Mouse (Mus musculus) intestine, embryonic 14.5 days (tissue): Measurements from ENCODE around the gene Cx3cl1. TPM values are rescaled to one million over a fixed set of nuclear protein-coding genes. Genes with fewer than 3 reads are reported as not detected.
A peak's percentile ranks its signal among the peaks of the same experiment; 100 is the strongest.

Experiments used
- ATAC-seq: fragments of 200-750 bp; cut with Nextera tagmentation; replicated peaks from 2 replicates; pipeline ENCODE4 v1.8.0; 2017; ENCODE audit warnings: low read depth, moderate number of reproducible peaks, moderate TSS enrichment, moderate library complexity; ENCODE audit not compliant: low FRiP score, low TSS enrichment
- DNase-seq: peaks from one replicate; pipeline ENCODE4 v3.0.0-alpha.2; 2018; ENCODE audit warnings: low spot score
- H3K27ac ChIP-seq: fragments of 300-500 bp; sonication (generic); 2 replicates; pipeline ENCODE4 v1.5.1; 2014; ENCODE audit warnings: low read depth, mild to moderate bottlenecking, control low read depth
- H3K27me3 ChIP-seq: fragments of 300-500 bp; sonication (generic); replicated peaks from 2 replicates; pipeline ENCODE4 v1.6.1; 2014; ENCODE audit warnings: low read length, control low read depth; ENCODE audit not compliant: control insufficient read depth, insufficient read depth
- H3K36me3 ChIP-seq: fragments of 300-500 bp; sonication (generic); 2 replicates; pipeline ENCODE4 v1.6.1; 2014; ENCODE audit warnings: low read length, control low read depth; ENCODE audit not compliant: control insufficient read depth, insufficient read depth
- H3K4me1 ChIP-seq: fragments of 300-500 bp; sonication (generic); replicated peaks from 2 replicates; pipeline ENCODE4 v1.6.1; 2014; ENCODE audit warnings: low read length, control low read depth, mixed read lengths; ENCODE audit not compliant: control insufficient read depth, insufficient read depth
- H3K4me2 ChIP-seq: fragments of 300-500 bp; sonication (generic); 2 replicates; pipeline ENCODE4 v1.6.1; 2014; ENCODE audit warnings: low read length
- H3K4me3 ChIP-seq: fragments of 300-500 bp; sonication (generic); 2 replicates; pipeline ENCODE4 v1.5.1; 2014; ENCODE audit warnings: low read depth, low read length, control low read depth, mixed read lengths
- H3K9ac ChIP-seq: fragments of 300-500 bp; sonication (generic); 2 replicates; pipeline ENCODE4 v1.6.1; 2014; ENCODE audit warnings: mild to moderate bottlenecking, low read length
- H3K9me3 ChIP-seq: fragments of 300-500 bp; sonication (generic); 2 replicates; pipeline ENCODE4 v1.6.1; 2016; ENCODE audit warnings: low read length, control low read depth; ENCODE audit not compliant: control insufficient read depth
- WGBS: fragments of 180-500 bp; shearing (Covaris S2); extraction: QIAGEN DNeasy Blood & Tissue Kit; methylation state at CpG from one replicate; pipeline ENCODE4 v1.1.7; 2014; 5-methylcytosine and 5-hydroxymethylcytosine counted together
- polyA plus RNA-seq: library from polyadenylated mRNA; unstranded; fragments of >200 nt; fragmentation: Nextera tagmentation; extraction: Ambion mirVana; gene quantifications from 2 replicates; pipeline ENCODE4 v1.2.1, GENCODE M21; 2014

Gene Cx3cl1
- polyA plus RNA-seq, 1 experiment from 2014 or later: 10.8 TPM

DNA sequence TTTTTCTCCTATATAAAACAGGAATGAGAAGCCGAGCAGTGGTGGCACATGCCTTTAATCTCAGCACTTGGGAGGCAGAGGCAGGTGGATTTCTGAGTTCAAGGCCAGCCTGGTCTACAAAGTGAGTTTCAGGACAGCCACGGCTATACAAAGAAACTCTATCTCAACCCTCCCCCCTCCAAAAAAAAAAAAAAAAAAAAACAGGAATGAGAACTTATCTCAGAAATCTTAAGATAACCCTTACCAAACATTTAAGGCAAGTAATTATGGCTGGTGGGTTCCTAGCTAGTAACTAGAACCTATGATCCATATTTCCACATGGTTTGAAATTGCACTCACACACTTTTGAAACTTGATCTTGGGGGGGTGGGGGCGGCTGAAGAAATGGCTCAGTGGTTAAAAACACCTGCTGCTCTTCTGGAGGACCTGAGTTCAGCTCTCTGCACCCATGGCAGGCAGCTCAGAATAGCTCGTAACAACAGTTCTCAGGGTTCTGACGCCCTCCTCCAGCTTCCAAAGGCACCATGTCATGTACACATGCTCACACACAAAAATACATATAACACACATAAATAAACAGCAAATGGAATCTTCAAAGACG lies 14.3 kb downstream of the Cx3cl1 start:
- no peaks in the 10 kb centered on the region for H3K9me3 ChIP-seq
- DNase-seq (no peak), ATAC-seq (no peak)
- H3K27ac ChIP-seq: no peak overlapping the region
- no peak overlapping the region for H3K4me3 ChIP-seq
- H3K9ac ChIP-seq: no peak overlapping the region
- 65% methylated on average over 6 of the region's 6 CpGs for WGBS
- no peaks in the 10 kb centered on the region for H3K27me3 ChIP-seq
- peaks cover 7% of the 10 kb centered on the region for H3K4me1 ChIP-seq
- no peaks in the 10 kb centered on the region for H3K36me3 ChIP-seq
- H3K4me2 ChIP-seq: no peak overlapping the region

DNA sequence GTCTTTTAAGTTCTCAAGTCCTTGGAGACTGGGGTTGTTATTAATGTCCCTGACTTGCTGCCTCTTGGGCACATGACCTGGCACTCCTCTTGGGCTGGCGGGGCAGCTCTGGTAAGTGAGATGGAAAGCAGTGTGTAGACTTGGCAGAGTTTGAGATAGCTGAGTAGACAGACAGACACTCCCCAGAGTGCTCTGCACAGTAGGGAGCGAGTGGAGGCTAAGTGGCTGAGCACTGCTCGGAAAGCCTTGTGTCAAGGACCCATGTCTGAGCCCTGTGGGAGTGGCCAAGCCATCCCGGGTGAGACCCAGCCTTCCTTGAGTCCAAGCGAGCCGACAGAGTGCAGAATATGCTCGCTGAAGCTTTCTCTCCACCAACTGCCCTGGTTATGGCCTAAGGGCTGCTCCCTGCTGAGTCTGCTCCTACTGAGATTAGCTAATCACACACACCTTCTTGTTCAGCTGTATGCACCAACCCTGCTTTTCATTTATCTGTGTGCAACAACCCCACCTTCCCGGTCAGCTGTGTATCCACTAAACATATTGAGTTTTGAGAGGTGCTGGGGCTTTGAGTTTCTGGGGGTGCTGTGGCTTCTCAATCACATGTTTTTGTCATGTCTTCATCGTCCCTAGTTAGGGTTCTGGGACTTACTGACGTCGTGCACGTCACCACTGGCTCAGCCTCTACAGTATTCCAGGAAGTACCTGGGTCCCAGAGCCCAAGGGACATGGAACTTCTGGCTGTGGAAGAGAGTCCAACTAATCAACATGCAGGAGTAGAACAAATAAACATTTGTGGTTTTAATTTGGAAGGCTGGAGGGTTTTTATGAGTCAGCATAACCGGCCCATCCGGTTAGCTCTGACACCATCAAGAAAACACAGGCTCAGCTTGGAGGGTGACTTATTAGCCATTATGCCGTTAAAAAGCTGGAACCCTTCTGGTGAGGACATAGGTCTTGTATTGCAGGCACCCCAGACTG lies 16.0 kb downstream of the Cx3cl1 start:
- no peak overlapping the region for H3K4me3 ChIP-seq
- DNase-seq (no peak), ATAC-seq (no peak; the same call in 1 of the 2 replicates)
- H3K9me3 ChIP-seq: no peaks in the 10 kb centered on the region
- no peaks in the 10 kb centered on the region for H3K36me3 ChIP-seq
- no peak overlapping the region for H3K27ac ChIP-seq
- no peak overlapping the region for H3K9ac ChIP-seq
- H3K4me1 ChIP-seq: no peaks in the 10 kb centered on the region
- H3K4me2 ChIP-seq: no peak overlapping the region
- no peaks in the 10 kb centered on the region for H3K27me3 ChIP-seq
- WGBS: 73% methylated on average over 15 of the region's 15 CpGs

DNA sequence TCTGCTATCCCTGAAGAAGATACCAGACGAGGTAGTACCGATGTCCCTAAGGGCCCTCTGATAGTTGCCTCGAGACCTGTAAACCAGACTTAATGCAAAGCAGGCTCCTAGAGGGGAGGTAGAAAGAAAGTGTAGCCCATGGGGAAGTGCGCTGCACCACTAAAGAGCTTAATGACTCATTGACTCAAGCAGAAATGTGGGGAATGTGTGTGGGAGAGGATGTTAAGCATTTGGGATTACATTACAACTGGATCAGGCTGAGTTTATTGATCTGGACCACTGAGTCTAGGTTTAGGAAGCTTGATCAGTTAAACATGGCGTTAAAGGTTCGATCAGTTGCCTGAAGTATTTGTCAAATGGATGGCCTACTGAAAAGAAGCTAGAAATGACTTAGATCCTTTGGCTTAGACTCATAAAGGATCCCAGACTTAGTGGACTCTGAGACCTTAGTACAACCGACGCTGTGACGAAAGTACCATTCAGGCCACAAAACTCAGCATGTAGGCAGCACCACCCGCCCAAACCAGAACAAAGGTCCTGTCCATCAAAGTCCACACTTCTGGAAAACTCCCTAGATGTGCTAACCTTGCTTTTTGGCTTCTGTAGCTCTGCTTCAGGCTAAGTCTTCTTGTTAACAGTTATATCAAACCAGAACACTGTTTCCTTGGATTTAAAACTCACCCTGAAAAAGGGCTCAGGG lies 17.6 kb downstream of the Cx3cl1 start:
- H3K9me3 ChIP-seq: no peaks in the 10 kb centered on the region
- DNase-seq (no peak), ATAC-seq (no peak)
- H3K36me3 ChIP-seq: no peaks in the 10 kb centered on the region
- no peaks in the 10 kb centered on the region for H3K27me3 ChIP-seq
- 79% methylated on average over 10 of the region's 10 CpGs for WGBS
- no peaks in the 10 kb centered on the region for H3K4me1 ChIP-seq
- no peak overlapping the region for H3K4me3 ChIP-seq
- no peak overlapping the region for H3K4me2 ChIP-seq
- no peak overlapping the region for H3K27ac ChIP-seq
- no peak overlapping the region for H3K9ac ChIP-seq

GRCm38 (mm10) chr8:94794368-94794767 lies 22.6 kb downstream of the Cx3cl1 start:
- Histone ChIP-seq H3K27me3 (no peaks in the 10 kb centered on the region), H3K4me3 (no peak overlapping the region), H3K9ac (no peak overlapping the region), H3K9me3 (no peaks in the 10 kb centered on the region), H3K4me1 (no peaks in the 10 kb centered on the region), H3K36me3 (no peaks in the 10 kb centered on the region), H3K27ac (no peak overlapping the region), H3K4me2 (no peak overlapping the region)
- no peak for DNase-seq
- 94% methylated on average over 4 of the region's 4 CpGs for WGBS
- ATAC-seq: no peak

GRCm38 (mm10) chr8:94794782-94795181 lies 23.0 kb downstream of the Cx3cl1 start:
- H3K4me1 ChIP-seq: no peaks in the 10 kb centered on the region
- 98% methylated on average over 2 of the region's 2 CpGs for WGBS
- H3K4me2 ChIP-seq: no peak overlapping the region
- no peak overlapping the region for H3K4me3 ChIP-seq
- no peak for ATAC-seq
- no peak for DNase-seq
- H3K9ac ChIP-seq: no peak overlapping the region
- no peaks in the 10 kb centered on the region for H3K27me3 ChIP-seq
- no peaks in the 10 kb centered on the region for H3K9me3 ChIP-seq
- H3K36me3 ChIP-seq: no peaks in the 10 kb centered on the region
- H3K27ac ChIP-seq: no peak overlapping the region

DNA sequence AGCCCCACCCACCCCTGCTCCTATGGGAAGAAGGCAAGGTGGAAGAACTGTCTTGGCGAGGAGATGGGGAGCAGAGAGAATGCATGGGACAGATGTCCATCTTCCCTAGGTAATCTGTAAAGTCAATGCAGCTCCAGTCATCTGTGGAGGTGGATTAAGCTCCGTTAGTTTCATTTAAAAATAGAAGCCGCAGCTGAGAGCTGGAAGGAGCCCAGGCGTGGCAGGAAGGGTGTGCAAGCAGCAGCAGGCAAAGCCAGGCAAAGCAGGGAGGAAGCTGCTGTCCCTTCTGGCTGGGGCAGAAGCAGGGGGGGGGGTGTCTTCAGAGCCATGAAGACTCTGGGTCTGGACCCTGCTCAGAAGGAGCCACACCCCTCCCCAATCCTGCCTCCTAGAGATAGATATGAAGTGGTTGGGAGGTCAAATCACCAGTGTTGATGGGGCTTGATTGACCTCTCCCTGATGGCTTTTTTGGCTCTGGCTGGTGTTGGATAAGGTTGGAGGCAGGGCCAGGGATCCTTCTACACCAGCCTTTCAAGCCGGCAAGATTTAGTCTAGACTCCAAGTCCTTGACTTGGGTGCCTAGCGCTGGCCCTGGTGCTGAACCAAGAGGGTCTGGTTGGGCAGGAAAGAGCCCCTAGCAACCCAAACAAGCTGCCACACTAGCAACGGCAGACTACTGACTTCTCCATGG lies 28.6 kb downstream of the Cx3cl1 start:
- WGBS: 63% methylated on average over 7 of the region's 7 CpGs
- H3K36me3 ChIP-seq: no peaks in the 10 kb centered on the region
- H3K4me2 ChIP-seq: no peak overlapping the region
- DNase-seq (peak; percentile 76), ATAC-seq (no peak)
- no peaks in the 10 kb centered on the region for H3K9me3 ChIP-seq
- no peaks in the 10 kb centered on the region for H3K27me3 ChIP-seq
- H3K27ac ChIP-seq: no peak overlapping the region
- no peak overlapping the region for H3K9ac ChIP-seq
- H3K4me3 ChIP-seq: no peak overlapping the region
- H3K4me1 ChIP-seq: no peaks in the 10 kb centered on the region

DNA sequence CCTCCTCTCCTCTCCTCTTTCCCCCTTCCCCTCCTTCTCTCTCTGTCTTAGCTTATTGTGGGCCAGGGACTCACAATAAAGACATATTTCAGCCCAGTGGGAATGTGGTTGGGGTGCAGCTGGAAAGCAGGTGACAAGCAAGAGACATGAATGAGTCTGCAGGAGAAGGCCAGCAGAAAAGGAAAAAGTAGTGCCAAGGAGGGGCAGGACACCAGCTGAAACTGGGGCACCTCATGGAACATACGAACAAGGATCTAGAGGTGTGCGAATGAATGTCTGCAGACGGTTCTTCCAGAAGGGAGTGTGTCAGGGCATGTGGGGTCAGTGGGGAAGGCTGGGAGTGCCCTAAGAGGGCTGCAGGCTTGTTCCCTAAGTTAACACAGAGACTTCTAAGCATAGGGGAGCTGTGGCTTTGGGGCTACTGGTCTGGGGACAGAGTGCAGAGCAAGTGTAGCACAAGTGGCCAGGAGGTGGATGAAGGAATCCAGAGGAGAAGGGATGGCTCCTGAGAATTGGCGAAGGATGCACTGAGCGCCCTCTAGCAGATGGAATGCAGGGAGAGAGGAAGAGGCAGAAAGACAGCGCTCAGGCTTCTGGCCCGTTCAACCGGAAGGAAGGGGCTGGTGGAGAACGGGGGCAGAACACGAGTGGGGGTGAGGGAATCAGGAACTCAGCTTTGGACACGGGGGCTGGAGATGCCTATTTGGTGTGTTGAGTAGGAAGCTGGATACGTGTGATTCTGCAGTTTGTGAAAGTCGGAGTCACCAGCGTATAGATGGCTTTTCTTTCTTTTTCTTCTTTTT lies 29.7 kb downstream of the Cx3cl1 start:
- ATAC-seq (no peak), DNase-seq (no peak)
- H3K4me1 ChIP-seq: no peaks in the 10 kb centered on the region
- 41% methylated on average over 14 of the region's 14 CpGs for WGBS
- H3K27me3 ChIP-seq: no peaks in the 10 kb centered on the region
- no peak overlapping the region for H3K9ac ChIP-seq
- no peaks in the 10 kb centered on the region for H3K36me3 ChIP-seq
- H3K9me3 ChIP-seq: no peaks in the 10 kb centered on the region
- no peak overlapping the region for H3K4me3 ChIP-seq
- no peak overlapping the region for H3K27ac ChIP-seq
- H3K4me2 ChIP-seq: no peak overlapping the region

DNA sequence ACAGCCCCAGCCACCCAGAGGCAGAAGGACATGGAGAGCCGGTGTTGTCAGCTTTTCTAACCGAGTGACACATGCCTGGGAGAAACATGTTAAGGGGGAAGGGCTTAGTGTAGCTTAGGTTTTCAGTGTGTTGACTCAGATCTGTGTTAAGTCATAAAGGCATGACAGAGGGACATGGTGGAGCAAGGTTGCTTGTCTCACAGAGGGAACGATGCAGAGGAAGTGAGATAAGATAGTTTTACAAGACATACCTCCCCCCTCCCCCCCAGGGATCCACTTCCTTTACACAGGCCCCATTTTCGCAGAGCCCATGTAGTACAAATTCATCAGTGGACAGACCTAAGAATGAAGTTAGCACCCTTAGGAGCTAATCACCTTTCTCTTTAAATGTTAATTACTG lies 30.6 kb downstream of the Cx3cl1 start:
- Histone ChIP-seq H3K4me3 (no peak overlapping the region), H3K27ac (no peak overlapping the region), H3K27me3 (no peaks in the 10 kb centered on the region), H3K4me1 (no peaks in the 10 kb centered on the region), H3K9me3 (no peaks in the 10 kb centered on the region), H3K36me3 (no peaks in the 10 kb centered on the region), H3K9ac (no peak overlapping the region), H3K4me2 (no peak overlapping the region)
- ATAC-seq (no peak), DNase-seq (no peak)
- WGBS: 59% methylated on average over 4 of the region's 4 CpGs
